Mouse (Mus musculus) C2C12 (cell line): Measurements from ENCODE around the gene Emid1. TPM values are rescaled to one million over a fixed set of nuclear protein-coding genes. Genes with fewer than 3 reads are reported as not detected.

Experiments used
- H3K27me3 ChIP-seq: one replicate; pipeline ENCODE4 v1.6.1; 2011; ENCODE audit not compliant: control insufficient read depth, insufficient read depth, insufficient read length
- H3K36me3 ChIP-seq: one replicate; pipeline ENCODE4 v1.6.1; 2011; ENCODE audit not compliant: control insufficient read depth, insufficient read depth
- H3K4me3 ChIP-seq: one replicate; pipeline ENCODE4 v1.5.1; 2011; ENCODE audit warnings: mild to moderate bottlenecking, control low read depth; ENCODE audit not compliant: poor library complexity, insufficient read depth, severe bottlenecking
- H3K79me2 ChIP-seq: one replicate; pipeline ENCODE4 v1.6.1; 2011; ENCODE audit not compliant: control insufficient read depth, insufficient read depth
- H3K79me3 ChIP-seq: one replicate; pipeline ENCODE4 v1.6.1; 2011; ENCODE audit warnings: low read depth, control low read depth
- H3ac ChIP-seq: one replicate; pipeline ENCODE3; 2011; ENCODE audit warnings: low read depth; ENCODE audit not compliant: control insufficient read depth, insufficient read length
- CEBPB ChIP-seq: IDR thresholded peaks from one replicate; pipeline ENCODE4 v1.6.1; 2011; ENCODE audit warnings: low read depth, mild to moderate bottlenecking, control low read depth, moderate library complexity
- CTCF ChIP-seq: IDR thresholded peaks from one replicate; pipeline ENCODE4 v1.5.1; 2011; ENCODE audit not compliant: control insufficient read depth, insufficient read depth, insufficient read length
- FOSL1 ChIP-seq: IDR thresholded peaks from one replicate; pipeline ENCODE4 v1.8.0; 2011; ENCODE audit warnings: mild to moderate bottlenecking, low read length; ENCODE audit not compliant: poor library complexity, insufficient read depth, severe bottlenecking
- MAX ChIP-seq: IDR thresholded peaks from one replicate; pipeline ENCODE4 v1.6.1; 2011; ENCODE audit warnings: mild to moderate bottlenecking, control low read depth
- MYOD1 ChIP-seq: IDR thresholded peaks from one replicate; pipeline ENCODE4 v1.6.1; 2011; ENCODE audit warnings: low read depth; ENCODE audit not compliant: control insufficient read depth, insufficient read length
- MYOG ChIP-seq: IDR thresholded peaks from one replicate; pipeline ENCODE4 v1.6.1; 2011; ENCODE audit not compliant: control insufficient read depth, insufficient read length; ENCODE audit errors: extremely low read depth
- USF1 ChIP-seq: IDR thresholded peaks from one replicate; pipeline ENCODE4 v1.6.1; 2011; ENCODE audit warnings: low read depth, mild to moderate bottlenecking, control low read depth, moderate library complexity
- polyA plus RNA-seq: library from polyadenylated mRNA; unstranded; fragments of >200 nt; fragmentation: generic; extraction: Trizol; gene quantifications from one replicate; pipeline ENCODE4 v1.2.1, GENCODE M21; 2012; ENCODE audit warnings: missing spikeins

Emid1 gene
- polyA plus RNA-seq, 1 experiment: 0.02 TPM

DNA sequence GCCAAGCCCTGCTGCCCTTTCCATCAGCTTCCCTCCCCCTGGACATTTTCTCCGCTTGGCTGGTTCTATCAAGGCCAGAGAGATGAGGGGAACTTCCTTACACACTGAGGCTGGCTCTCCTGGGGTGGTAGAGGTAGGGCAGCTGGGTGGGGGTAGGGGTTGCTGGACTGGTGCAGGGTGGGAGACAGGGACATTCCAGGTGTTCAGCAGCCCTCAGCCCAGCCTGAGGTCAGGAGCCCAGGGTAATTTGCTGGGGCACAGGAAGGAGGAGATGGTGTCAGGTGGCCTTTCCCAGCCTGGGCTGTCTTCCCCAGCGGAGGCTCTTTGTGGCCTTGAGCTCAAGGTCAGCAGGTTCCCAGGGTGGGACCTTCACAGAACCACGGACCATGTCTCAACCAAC lies 6.5 kb downstream of the Emid1 start:
- Histone ChIP-seq H3ac (no peak overlapping the region), H3K79me3 (no peaks in the 10 kb centered on the region), H3K27me3 (peaks cover 16% of the 10 kb centered on the region), H3K36me3 (no peaks in the 10 kb centered on the region), H3K79me2 (no peaks in the 10 kb centered on the region), H3K4me3 (no peak overlapping the region)
- TF ChIP-seq CTCF (no peak), MYOG (no peak), USF1 (no peak), CEBPB (no peak), MAX (no peak), MYOD1 (no peak), FOSL1 (no peak)

DNA sequence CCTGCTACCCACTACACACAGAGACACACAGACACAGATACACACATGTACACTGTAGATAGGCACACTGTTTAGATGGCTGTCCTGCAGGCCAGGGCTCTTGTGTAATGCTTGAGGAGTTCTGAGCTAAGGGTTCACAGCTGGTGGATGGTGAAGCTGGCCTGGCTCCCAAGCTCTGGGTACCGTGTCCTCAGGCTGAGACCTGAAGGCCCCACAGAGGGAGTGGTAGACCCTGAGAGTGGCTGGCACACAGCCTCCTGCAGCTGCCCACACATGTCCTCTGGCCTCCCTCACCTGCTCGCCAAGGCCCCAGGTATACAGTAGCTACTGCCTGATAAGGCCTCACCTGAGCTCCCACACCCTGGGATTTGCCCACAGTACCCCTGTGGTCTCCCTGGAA lies 10.1 kb downstream of the Emid1 start:
- Histone ChIP-seq H3K79me2 (no peaks in the 10 kb centered on the region), H3K79me3 (no peaks in the 10 kb centered on the region), H3K4me3 (no peak overlapping the region), H3K36me3 (no peaks in the 10 kb centered on the region), H3ac (no peak overlapping the region), H3K27me3 (peaks cover 21% of the 10 kb centered on the region)
- TF ChIP-seq USF1: no peak
- no peak for TF ChIP-seq CTCF
- TF ChIP-seq MYOD1: no peak
- TF ChIP-seq FOSL1: no peak
- TF ChIP-seq MAX: no peak
- no peak for TF ChIP-seq MYOG
- TF ChIP-seq CEBPB: no peak

DNA sequence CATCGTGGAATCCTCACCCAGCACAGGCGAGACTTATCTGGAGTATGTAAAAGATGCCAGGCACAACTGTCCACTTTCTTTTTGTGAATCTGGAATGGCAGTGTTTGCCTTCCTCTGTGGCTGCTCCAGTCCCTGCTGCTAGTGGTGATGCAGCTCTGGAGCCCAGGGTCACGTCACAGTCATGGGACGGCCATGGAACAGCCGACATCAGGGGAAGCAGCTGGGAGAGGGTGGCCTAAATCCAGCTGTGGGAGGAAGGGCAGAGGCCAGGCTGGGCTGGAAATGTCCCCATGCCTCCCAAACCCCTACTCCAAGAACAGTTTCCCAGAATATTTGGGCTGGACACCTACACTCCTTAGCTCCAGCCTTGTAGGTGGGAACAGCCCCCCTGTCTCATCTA lies 10.8 kb downstream of the Emid1 start:
- no peak overlapping the region for H3ac ChIP-seq
- H3K36me3 ChIP-seq: no peaks in the 10 kb centered on the region
- peaks cover 26% of the 10 kb centered on the region for H3K27me3 ChIP-seq
- H3K79me2 ChIP-seq: no peaks in the 10 kb centered on the region
- TF ChIP-seq FOSL1: no peak
- no peak for TF ChIP-seq CTCF
- no peak for TF ChIP-seq MAX
- no peak for TF ChIP-seq CEBPB
- TF ChIP-seq USF1: no peak
- TF ChIP-seq MYOG: no peak
- no peak for TF ChIP-seq MYOD1
- no peak overlapping the region for H3K4me3 ChIP-seq
- H3K79me3 ChIP-seq: no peaks in the 10 kb centered on the region

GRCm38 (mm10) chr11:5140619-5141018 lies 11.4 kb downstream of the Emid1 start:
- Histone ChIP-seq H3K4me3 (no peak overlapping the region), H3K79me3 (no peaks in the 10 kb centered on the region), H3K36me3 (no peaks in the 10 kb centered on the region), H3K79me2 (no peaks in the 10 kb centered on the region), H3ac (no peak overlapping the region), H3K27me3 (peaks cover 29% of the 10 kb centered on the region)
- TF ChIP-seq MYOG: no peak
- no peak for TF ChIP-seq CEBPB
- TF ChIP-seq CTCF: no peak
- no peak for TF ChIP-seq MAX

DNA sequence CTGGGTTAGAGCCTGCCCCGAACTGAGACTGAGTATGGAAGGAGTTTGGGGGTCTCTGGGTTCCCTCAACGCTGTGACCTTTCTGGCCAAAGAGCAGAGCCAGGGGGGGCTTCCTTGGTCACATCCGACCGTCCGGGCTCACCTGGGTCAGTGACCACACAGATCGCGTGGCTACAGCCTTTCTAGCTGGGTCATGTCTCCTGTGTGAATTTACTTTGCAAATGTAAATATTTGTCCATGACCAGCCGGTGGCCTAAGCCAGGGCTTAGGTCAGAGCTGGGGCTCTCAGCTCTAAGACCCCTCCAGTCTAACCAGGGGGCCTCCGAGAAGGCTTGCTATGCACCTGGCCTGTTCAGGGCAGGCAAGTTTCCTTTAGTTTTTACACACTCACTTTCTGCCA lies 12.7 kb downstream of the Emid1 start:
- peaks cover 34% of the 10 kb centered on the region for H3K27me3 ChIP-seq
- H3ac ChIP-seq: no peak overlapping the region
- no peak overlapping the region for H3K4me3 ChIP-seq
- no peaks in the 10 kb centered on the region for H3K79me3 ChIP-seq
- H3K36me3 ChIP-seq: no peaks in the 10 kb centered on the region
- H3K79me2 ChIP-seq: no peaks in the 10 kb centered on the region
- no peak for TF ChIP-seq MYOG
- TF ChIP-seq FOSL1: no peak
- TF ChIP-seq MAX: no peak
- no peak for TF ChIP-seq USF1
- no peak for TF ChIP-seq CTCF
- TF ChIP-seq MYOD1: no peak

DNA sequence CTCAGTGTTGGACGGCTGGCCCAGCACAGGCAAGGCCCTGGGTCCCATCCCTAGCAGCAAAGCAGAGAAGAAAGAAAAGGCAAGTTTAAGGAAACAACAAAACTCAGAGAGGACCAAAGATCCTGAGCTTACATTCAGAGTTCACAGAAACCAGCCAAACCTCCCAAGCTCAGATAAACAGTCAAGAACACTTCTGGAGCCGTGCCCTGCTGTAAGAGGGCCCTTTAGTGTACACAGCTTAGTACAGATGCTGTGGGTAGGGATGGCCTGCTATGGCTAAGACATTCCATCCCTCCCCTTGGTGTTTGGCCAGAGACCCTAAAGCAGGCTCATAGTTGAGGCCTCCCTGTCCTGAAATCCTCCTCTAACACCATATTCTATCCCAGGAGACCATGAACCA lies 13.4 kb downstream of the Emid1 start:
- no peak overlapping the region for H3K4me3 ChIP-seq
- TF ChIP-seq FOSL1 (no peak), CTCF (no peak), CEBPB (no peak), MYOG (no peak), USF1 (no peak), MAX (no peak), MYOD1 (no peak)
- H3ac ChIP-seq: no peak overlapping the region
- peaks cover 39% of the 10 kb centered on the region for H3K27me3 ChIP-seq
- H3K36me3 ChIP-seq: no peaks in the 10 kb centered on the region
- H3K79me2 ChIP-seq: no peaks in the 10 kb centered on the region
- H3K79me3 ChIP-seq: no peaks in the 10 kb centered on the region
